In the genomic region with DNA sequence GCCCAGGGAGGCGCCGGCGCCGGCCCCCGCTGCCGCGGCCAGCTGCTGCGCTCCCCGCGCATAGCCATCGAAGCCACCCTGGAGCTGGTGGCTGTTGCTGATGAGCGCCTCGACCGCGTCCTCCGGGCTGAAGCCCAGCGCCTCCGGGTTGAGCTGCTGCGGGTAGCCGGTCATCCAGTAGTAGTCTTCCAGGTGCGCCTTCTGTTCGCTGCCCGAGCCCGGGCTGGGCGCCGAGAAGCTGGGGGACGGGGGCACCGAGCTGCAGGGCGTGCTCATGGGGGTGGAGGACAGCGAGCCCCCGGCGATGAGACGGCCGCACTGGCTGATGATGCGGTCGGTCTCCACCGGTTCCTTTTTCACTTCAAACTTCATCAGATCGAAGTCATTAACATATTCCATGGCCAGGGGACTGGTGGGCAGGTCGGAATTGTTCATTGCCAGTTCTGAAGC, we compare ENCODE assay signal across 7 mouse cellular contexts. TPM values are rescaled to one million over a fixed set of nuclear protein-coding genes. Genes with fewer than 3 reads are reported as not detected.
A peak's percentile ranks its signal among the peaks of the same experiment; 100 is the strongest.
DNase-seq lines count a peak whose midpoint lies in the region; ATAC-seq and TF ChIP-seq lines count a peak whose summit lies in the region.

No protein-coding gene starts in this region.

- 1% methylated on average over 37 of the region's 39 CpGs for WGBS in heart, embryonic 12.5 days
- WGBS in limb, embryonic 11.5 days: 0% methylated on average over 39 of the region's 39 CpGs
- under 1% methylated on average over 35 of the region's 39 CpGs for WGBS in midbrain, embryonic 15.5 days

- no peaks in the 10 kb centered on the region for H3K9me3 ChIP-seq in E14TG2a.4 (ENCODE audit: low read length)
- H3K9me3 ChIP-seq in heart, embryonic 12.5 days (replicated peaks): no peaks in the 10 kb centered on the region
- H3K9me3 ChIP-seq in limb, embryonic 11.5 days (ENCODE audit: control insufficient read depth, low read length): no peaks in the 10 kb centered on the region
- no peaks in the 10 kb centered on the region for H3K9me3 ChIP-seq in midbrain, embryonic 15.5 days

- H3K4me1 ChIP-seq in E14TG2a.4 (replicated peaks; ENCODE audit: low read depth, low read length): peaks cover 12% of the 10 kb centered on the region
- peaks cover 12% of the 10 kb centered on the region for H3K4me1 ChIP-seq in heart, embryonic 12.5 days (replicated peaks)
- 0 out of 2 replicates have a peak, but pooled peaks cover 5% of the 10 kb centered on the region for H3K4me1 ChIP-seq in limb, embryonic 11.5 days (ENCODE audit: control insufficient read depth, insufficient read depth, low read length)
- H3K4me1 ChIP-seq in midbrain, embryonic 15.5 days: peaks cover 31% of the 10 kb centered on the region

- peak overlapping the region; percentile 78 for H3K4me3 ChIP-seq in E14TG2a.4 (replicated peaks; ENCODE audit: low read length)
- peak overlapping the region; percentile 71 for H3K4me3 ChIP-seq in heart, embryonic 12.5 days
- H3K4me3 ChIP-seq in limb, embryonic 11.5 days (ENCODE audit: low read depth, low read length): peak overlapping the region; percentile 66
- peak overlapping the region; percentile 74 for H3K4me3 ChIP-seq in midbrain, embryonic 15.5 days

- peak overlapping the region; percentile 73 for H3K9ac ChIP-seq in heart, embryonic 12.5 days
- H3K9ac ChIP-seq in limb, embryonic 11.5 days (ENCODE audit: low read length): peak overlapping the region; percentile 76
- H3K9ac ChIP-seq in midbrain, embryonic 15.5 days: peak overlapping the region; percentile 65

- H3K36me3 ChIP-seq in E14TG2a.4 (ENCODE audit: insufficient read depth, low read length): no peaks in the 10 kb centered on the region
- H3K36me3 ChIP-seq in heart, embryonic 12.5 days: no peaks in the 10 kb centered on the region
- no peaks in the 10 kb centered on the region for H3K36me3 ChIP-seq in limb, embryonic 11.5 days (ENCODE audit: control insufficient read depth, insufficient read depth, low read length)
- no peaks in the 10 kb centered on the region for H3K36me3 ChIP-seq in midbrain, embryonic 15.5 days (replicated peaks)

- H3K4me2 ChIP-seq in heart, embryonic 12.5 days: peak overlapping the region; percentile 84
- H3K4me2 ChIP-seq in limb, embryonic 11.5 days (ENCODE audit: low read depth, severe bottlenecking): peak overlapping the region; percentile 88
- peak overlapping the region; percentile 94 for H3K4me2 ChIP-seq in midbrain, embryonic 15.5 days

- no peak for ATAC-seq in heart, embryonic 12.5 days (ENCODE audit: insufficient number of reproducible peaks, low FRiP score)
- ATAC-seq in limb, embryonic 11.5 days (ENCODE audit: insufficient number of reproducible peaks, low FRiP score, low TSS enrichment, low read depth): 0 out of 2 replicates have a peak, but pooled peaks have one; percentile 7
- peak; percentile 34 for ATAC-seq in midbrain, embryonic 15.5 days (replicated peaks)

- H3K27me3 ChIP-seq in E14TG2a.4 (ENCODE audit: insufficient read depth, low read length): peaks cover 57% of the 10 kb centered on the region
- H3K27me3 ChIP-seq in heart, embryonic 12.5 days (replicated peaks): peaks cover 10% of the 10 kb centered on the region
- H3K27me3 ChIP-seq in limb, embryonic 11.5 days (ENCODE audit: control insufficient read depth, insufficient read depth, low read length): peaks cover 6% of the 10 kb centered on the region; the same call in 1 of the 2 replicates
- H3K27me3 ChIP-seq in midbrain, embryonic 15.5 days (replicated peaks): peaks cover 12% of the 10 kb centered on the region

- peak overlapping the region; percentile 77; the same call in 1 of the 2 replicates for H3K27ac ChIP-seq in heart, embryonic 12.5 days (ENCODE audit: poor library complexity, severe bottlenecking)
- H3K27ac ChIP-seq in limb, embryonic 11.5 days (replicated peaks; ENCODE audit: low read depth, low read length): peak overlapping the region; percentile 47; the same call in 1 of the 2 replicates
- peak overlapping the region; percentile 86 for H3K27ac ChIP-seq in midbrain, embryonic 15.5 days

- peak; percentile 35 for DNase-seq in R1 (ENCODE audit: low read depth, low spot score)
- DNase-seq in embryo, embryonic 11 days: peak; percentile 64
- peak; percentile 77 for DNase-seq in limb, embryonic 11.5 days (ENCODE audit: low spot score)
- peak; percentile 65 for DNase-seq in testis, postnatal 10 days (ENCODE audit: low spot score)

- TF ChIP-seq CTCF in E14TG2a.4 (conservative IDR thresholded peaks at IDR 0.05; ENCODE audit: low read length): no peak

RNA-seq across cellular contexts. Expression of gene Maf, which starts 1.2 kb away (rescaled TPM):
- 2.1 and 2.6 TPM in 2 replicates for polyA plus RNA-seq in heart, embryonic 12.5 days (2016; fragmentation: Nextera tagmentation; extraction: Ambion mirVana)
- polyA plus RNA-seq in limb, embryonic 11.5 days (2014; fragmentation: Nextera tagmentation; extraction: Ambion mirVana): 2.0 and 2.1 TPM in 2 replicates
- 7.0 and 7.5 TPM in 2 replicates for polyA plus RNA-seq in midbrain, embryonic 15.5 days (2015; fragmentation: Nextera tagmentation; extraction: Ambion mirVana)
